Mouse (Mus musculus) CD8-positive naive resting alpha-beta T cell, adult 57 days (primary cell): ENCODE results near the gene Bcl7a. TPM values are rescaled to one million over a fixed set of nuclear protein-coding genes. Genes with fewer than 3 reads are reported as not detected.

Experiments
- total RNA-seq: library from RNA; stranded (reverse); gene quantifications from one replicate; pipeline ENCODE4 v1.2.4, GENCODE M21; 2023

Gene Bcl7a
- total RNA-seq = 21.9 TPM

DNA sequence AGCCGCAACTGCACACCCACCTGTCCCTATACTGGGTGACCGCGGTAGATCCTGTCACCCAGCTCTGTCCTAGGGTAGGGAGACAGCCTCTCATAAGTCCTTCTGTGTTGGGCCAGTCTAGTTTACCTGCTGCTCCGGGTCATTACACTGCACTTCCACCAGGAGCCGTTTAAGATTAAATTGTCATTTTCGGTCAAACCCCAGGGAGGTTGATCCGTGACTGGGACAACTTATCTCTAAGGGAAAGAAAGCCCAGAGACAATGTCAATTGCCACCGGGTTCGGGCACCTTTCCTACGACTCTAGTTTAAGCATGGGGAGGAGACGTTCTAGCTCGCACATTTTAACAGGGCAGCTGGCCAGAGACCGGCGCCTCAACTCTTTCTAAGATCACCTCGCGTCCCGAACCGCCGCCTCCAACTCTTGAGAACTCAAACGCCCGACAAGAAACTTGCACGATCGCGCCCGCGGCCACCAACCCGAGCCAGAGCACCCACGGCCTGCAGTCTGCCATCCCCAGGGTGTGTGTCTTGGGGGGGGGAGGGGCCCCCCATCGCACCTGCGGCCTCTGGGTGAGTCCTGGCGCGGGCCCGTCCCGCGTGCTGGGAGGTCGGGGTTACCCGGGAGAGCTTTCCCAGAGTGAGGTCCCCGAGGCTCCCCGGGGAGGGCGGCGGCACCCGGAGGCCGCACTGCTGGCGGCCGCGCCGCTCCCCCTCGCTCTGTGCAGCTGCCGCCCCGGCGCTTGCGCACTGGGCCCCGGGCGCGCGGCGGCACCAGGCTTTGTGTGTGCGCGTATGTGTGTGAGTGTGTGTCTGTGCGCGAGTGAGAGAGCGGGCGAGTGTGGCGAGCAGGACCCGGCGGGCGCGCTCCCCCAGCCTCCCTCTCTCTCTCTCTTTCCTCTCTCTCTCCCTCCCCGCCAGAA, at the start of gene Bcl7a:
Gene Bcl7a (plus strand): TSS at position 128 of the 921 bp plus-strand sequence.

GRCm38 (mm10) chr5:123394303-123394956, 50.8 kb downstream of the Bcl7a start, which contains the start of gene Mlxip:
TSS of gene Mlxip (plus strand) at chr5:123394798.

Other genes with a start within 250 kb of the Bcl7a start
- gene Rhof, start 211.1 kb upstream of the Bcl7a start, total RNA-seq = 66.3 TPM
- gene Setd1b, start 201.6 kb upstream of the Bcl7a start, total RNA-seq = 86.2 TPM
- gene Psmd9, start 174.4 kb upstream of the Bcl7a start, total RNA-seq = 25.1 TPM
- not detected for gene Hpd, start 161.1 kb upstream of the Bcl7a start, total RNA-seq
- gene Wdr66, start 91.7 kb upstream of the Bcl7a start, total RNA-seq = 3.1 TPM
- 78.8 TPM for gene Mlxip, start 51.0 kb downstream of the Bcl7a start, total RNA-seq
- not detected for gene Lrrc43, start 145.5 kb downstream of the Bcl7a start, total RNA-seq
- not detected for gene Il31, start 145.7 kb downstream of the Bcl7a start, total RNA-seq
- not detected for gene B3gnt4, start 166.6 kb downstream of the Bcl7a start, total RNA-seq
- 60.0 TPM for gene Diablo, start 180.3 kb downstream of the Bcl7a start, total RNA-seq
- 7.7 TPM for gene Gm49027, start 181.7 kb downstream of the Bcl7a start, total RNA-seq
- gene Vps33a, start 229.2 kb downstream of the Bcl7a start, total RNA-seq = 56.1 TPM